Mouse (Mus musculus) limb, embryonic 14.5 days (tissue): ENCODE data around the gene Dennd1a. TPM values are rescaled to one million over a fixed set of nuclear protein-coding genes. Genes with fewer than 3 reads are reported as not detected.
A peak's percentile ranks its signal among the peaks of the same experiment; 100 is the strongest.

Experiments
- ATAC-seq: fragments of 200-750 bp; cut with Nextera tagmentation; 2 replicates; pipeline ENCODE4 v1.8.0; 2017; ENCODE audit warnings: low read depth, moderate number of reproducible peaks, moderate TSS enrichment; ENCODE audit not compliant: low FRiP score
- DNase-seq: peaks from one replicate; pipeline ENCODE4 v3.0.0-alpha.2; 2015; ENCODE audit warnings: low spot score
- H3K27ac ChIP-seq: fragments of 300-500 bp; sonication (generic); replicated peaks from 2 replicates; pipeline ENCODE4 v1.5.1; 2014; ENCODE audit warnings: low read depth, mild to moderate bottlenecking, low read length, moderate library complexity, mixed read lengths
- H3K27me3 ChIP-seq: fragments of 300-500 bp; sonication (generic); 2 replicates; pipeline ENCODE4 v1.6.1; 2014; ENCODE audit warnings: low read length, mixed read lengths; ENCODE audit not compliant: control insufficient read depth, insufficient read depth
- H3K36me3 ChIP-seq: fragments of 300-500 bp; sonication (generic); 2 replicates; pipeline ENCODE4 v1.6.1; 2014; ENCODE audit warnings: mild to moderate bottlenecking, low read length, moderate library complexity, mixed read lengths; ENCODE audit not compliant: control insufficient read depth, insufficient read depth
- H3K4me1 ChIP-seq: fragments of 300-500 bp; sonication (generic); 2 replicates; pipeline ENCODE4 v1.6.1; 2014; ENCODE audit warnings: antibody characterized with exemption, low read length, mixed read lengths; ENCODE audit not compliant: control insufficient read depth, insufficient read depth
- H3K4me2 ChIP-seq: fragments of 300-500 bp; sonication (generic); replicated peaks from 2 replicates; pipeline ENCODE4 v1.6.1; 2014; ENCODE audit warnings: low read depth, mild to moderate bottlenecking, low read length, moderate library complexity; ENCODE audit not compliant: severe bottlenecking
- H3K4me3 ChIP-seq: fragments of 300-500 bp; sonication (generic); replicated peaks from 2 replicates; pipeline ENCODE4 v1.5.1; 2014; ENCODE audit warnings: low read length
- H3K9ac ChIP-seq: fragments of 300-500 bp; sonication (generic); 2 replicates; pipeline ENCODE4 v1.6.1; 2014; ENCODE audit warnings: mild to moderate bottlenecking, low read depth, low read length, moderate library complexity; ENCODE audit not compliant: severe bottlenecking
- H3K9me3 ChIP-seq: fragments of 300-500 bp; sonication (generic); 2 replicates; pipeline ENCODE4 v1.6.1; 2016; ENCODE audit warnings: low read length; ENCODE audit not compliant: control insufficient read depth
- POLR2A ChIP-seq: fragments of 200-500 bp; IDR thresholded peaks from 2 replicates; pipeline ENCODE4 v1.8.0; 2012; ENCODE audit warnings: inconsistent platforms, mild to moderate bottlenecking, moderate library complexity, borderline replicate concordance; ENCODE audit not compliant: insufficient read depth, insufficient read length; ENCODE audit errors: extremely low read depth
- whole genome bisulfite sequencing: fragments of 180-500 bp; shearing (Covaris S2); extraction: QIAGEN DNeasy Blood & Tissue Kit; methylation state at CpG from one replicate; pipeline ENCODE4 v1.1.7; 2014; 5-methylcytosine and 5-hydroxymethylcytosine counted together
- polyA plus RNA-seq, 2 experiments: library from polyadenylated mRNA; depleted of rRNA in 1 of 2; stranded (reverse) in 1 of 2; unstranded in 1 of 2; fragments of >200 nt; fragmentation: Nextera tagmentation in 1 of 2; extraction: Ambion mirVana in 1 of 2; gene quantifications; 2 replicates each; pipeline versions ENCODE4 v1.2.1 to v1.2.3; 2012 to 2014

The Dennd1a gene
- polyA plus RNA-seq, 2 experiments, result 11.8 to 22.9 TPM

DNA sequence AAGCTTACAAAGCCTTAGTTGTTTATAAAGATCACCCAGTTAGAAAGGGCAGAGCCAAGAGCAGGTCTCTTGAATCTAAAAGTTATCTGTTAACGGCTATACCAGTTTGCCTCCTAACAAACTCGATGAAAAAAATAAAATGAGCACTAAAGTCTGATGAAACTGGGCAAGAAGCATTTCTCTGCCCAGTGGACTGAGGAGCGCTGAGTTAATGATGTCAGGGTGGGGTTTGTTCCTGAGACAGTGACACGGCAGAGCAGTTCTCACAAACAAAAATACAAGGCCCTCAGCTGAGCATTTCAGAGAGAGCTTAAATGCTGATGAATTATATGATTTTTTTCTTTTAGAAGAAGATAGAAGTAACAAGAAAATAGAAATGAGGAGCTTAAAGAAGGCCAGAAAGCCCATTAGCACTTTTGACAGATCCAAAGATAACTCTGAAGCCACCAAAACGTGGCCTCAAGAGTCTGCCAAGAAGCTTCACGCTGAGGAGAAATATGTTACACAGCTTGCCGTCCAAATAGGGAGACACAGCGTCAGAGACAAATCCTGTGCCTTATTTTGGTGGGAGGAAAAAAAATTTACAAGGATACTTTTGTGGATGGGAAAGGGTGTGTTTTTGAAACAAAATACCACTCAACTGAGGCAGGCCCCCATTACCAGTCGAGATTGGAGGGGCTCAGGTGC is 264.0 kb downstream of the Dennd1a start:
- TF ChIP-seq POLR2A, result no peak
- H3K9me3 ChIP-seq, result no peaks in the 10 kb centered on the region
- no peaks in the 10 kb centered on the region for H3K4me1 ChIP-seq
- no peak overlapping the region for H3K27ac ChIP-seq
- H3K4me3 ChIP-seq, result no peak overlapping the region
- H3K4me2 ChIP-seq, result no peak overlapping the region
- DNase-seq (no peak), ATAC-seq (no peak)
- WGBS, result 73% methylated on average over 9 of the region's 9 CpGs
- H3K27me3 ChIP-seq, result no peaks in the 10 kb centered on the region
- no peaks in the 10 kb centered on the region for H3K36me3 ChIP-seq
- H3K9ac ChIP-seq, result no peak overlapping the region

DNA sequence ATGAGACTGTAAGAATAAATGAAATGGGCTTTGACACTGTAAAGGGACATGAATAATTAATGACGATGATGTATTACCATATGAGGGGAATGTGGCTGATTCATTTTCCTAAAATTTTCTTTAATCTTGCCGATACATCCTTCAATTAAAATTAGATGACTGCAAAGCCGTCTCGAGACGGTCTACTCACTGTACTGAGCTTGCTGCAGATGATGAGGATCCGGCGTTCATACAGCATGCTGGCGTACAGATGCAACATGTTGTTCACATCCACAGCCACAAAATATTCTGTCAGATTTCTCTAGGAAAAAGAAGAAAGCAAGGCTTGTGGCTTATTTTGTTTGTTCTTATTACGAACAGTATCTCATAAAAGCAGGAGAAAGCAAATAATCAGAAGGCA is 266.0 kb downstream of the Dennd1a start:
- no peaks in the 10 kb centered on the region for H3K4me1 ChIP-seq
- TF ChIP-seq POLR2A, result no peak
- no peak overlapping the region for H3K4me2 ChIP-seq
- no peak overlapping the region for H3K9ac ChIP-seq
- H3K36me3 ChIP-seq, result no peaks in the 10 kb centered on the region
- DNase-seq, result no peak
- no peak for ATAC-seq
- no peaks in the 10 kb centered on the region for H3K9me3 ChIP-seq
- no peak overlapping the region for H3K27ac ChIP-seq
- 94% methylated on average over 9 of the region's 9 CpGs for WGBS
- no peaks in the 10 kb centered on the region for H3K27me3 ChIP-seq
- no peak overlapping the region for H3K4me3 ChIP-seq

DNA sequence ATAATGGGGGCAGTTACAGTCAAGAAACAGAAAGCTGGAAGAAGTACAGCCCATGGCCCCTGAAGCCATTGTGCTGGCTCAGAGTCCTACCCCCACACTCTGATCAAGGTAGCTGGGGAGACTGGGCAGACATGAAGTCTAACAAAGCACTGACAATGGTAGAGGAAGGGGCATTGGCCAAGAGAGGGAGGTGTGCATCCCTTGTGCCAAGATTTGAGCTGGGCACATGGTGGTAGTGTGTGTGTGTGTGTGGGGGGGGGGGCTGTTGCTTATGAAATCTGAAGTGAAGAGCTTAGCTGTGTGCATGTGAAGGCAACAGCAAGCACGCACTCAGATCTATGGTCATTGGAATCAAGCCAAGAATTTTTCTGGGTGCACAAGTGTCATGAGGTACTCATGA is 272.5 kb downstream of the Dennd1a start:
- WGBS, result 55% methylated on average over 1 of the region's 1 CpGs
- no peak for ATAC-seq
- Histone ChIP-seq H3K27me3 (no peaks in the 10 kb centered on the region), H3K36me3 (no peaks in the 10 kb centered on the region), H3K27ac (no peak overlapping the region), H3K9me3 (no peaks in the 10 kb centered on the region), H3K4me2 (no peak overlapping the region), H3K9ac (no peak overlapping the region), H3K4me1 (peaks cover 5% of the 10 kb centered on the region; the same call in 1 of the 2 replicates), H3K4me3 (no peak overlapping the region)
- no peak for DNase-seq
- no peak for TF ChIP-seq POLR2A

DNA sequence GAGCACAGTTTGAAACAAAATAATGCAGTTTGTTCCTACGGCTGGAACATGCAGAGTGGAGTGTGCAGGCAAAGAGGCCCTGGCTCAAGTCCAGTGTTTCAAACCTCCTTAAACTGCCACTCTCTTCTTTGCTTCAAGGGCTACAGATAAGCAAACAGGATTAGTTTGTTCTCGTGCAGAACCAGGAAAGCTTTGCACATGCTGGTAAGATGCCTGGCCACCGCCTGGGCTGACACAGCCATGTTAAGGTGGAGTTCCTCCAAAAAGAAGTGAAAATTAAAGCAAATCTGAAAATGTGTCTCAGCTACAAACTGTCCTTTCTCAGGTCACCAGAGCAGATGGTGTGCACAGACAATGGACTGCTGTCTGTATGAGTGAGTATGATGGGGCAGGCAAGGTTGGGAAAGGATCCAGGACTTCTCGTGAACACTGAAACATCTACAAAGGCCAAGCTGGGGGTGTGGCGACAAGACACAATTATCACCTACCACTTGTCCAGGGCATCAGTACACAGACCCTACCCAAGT is 273.3 kb downstream of the Dennd1a start:
- TF ChIP-seq POLR2A, result no peak
- WGBS, result 49% methylated on average over 5 of the region's 5 CpGs
- H3K4me3 ChIP-seq, result no peak overlapping the region
- peak; percentile 57; the same call in 1 of the 2 replicates for ATAC-seq
- no peaks in the 10 kb centered on the region for H3K36me3 ChIP-seq
- no peak overlapping the region for H3K9ac ChIP-seq
- DNase-seq, result peak; percentile 72
- no peaks in the 10 kb centered on the region for H3K9me3 ChIP-seq
- H3K4me1 ChIP-seq, result peaks cover 5% of the 10 kb centered on the region; the same call in 1 of the 2 replicates
- no peak overlapping the region for H3K27ac ChIP-seq
- H3K27me3 ChIP-seq, result no peaks in the 10 kb centered on the region
- no peak overlapping the region for H3K4me2 ChIP-seq

DNA sequence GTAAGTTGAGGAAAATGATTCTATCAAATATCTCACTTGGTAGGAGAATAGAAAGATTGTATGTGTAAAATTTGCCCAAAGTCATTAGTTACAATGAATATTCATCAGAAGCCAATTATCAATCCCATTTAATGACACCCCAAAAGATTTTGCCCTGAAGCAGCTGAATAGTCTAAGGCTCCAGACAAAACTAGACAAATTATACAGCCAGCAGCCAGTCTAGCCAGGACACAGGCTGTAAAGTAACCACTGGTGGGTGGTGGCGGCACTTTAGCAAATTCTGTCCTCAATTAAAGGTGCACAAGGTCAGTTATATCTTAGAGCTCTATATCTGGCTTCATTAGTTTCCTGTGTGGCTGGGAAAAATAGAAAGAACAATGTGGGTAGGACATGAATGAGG is 280.0 kb downstream of the Dennd1a start:
- Histone ChIP-seq H3K9me3 (no peaks in the 10 kb centered on the region), H3K27ac (no peak overlapping the region), H3K4me2 (no peak overlapping the region), H3K9ac (no peak overlapping the region), H3K27me3 (no peaks in the 10 kb centered on the region), H3K4me3 (no peak overlapping the region), H3K4me1 (peaks cover 3% of the 10 kb centered on the region; the same call in 1 of the 2 replicates), H3K36me3 (no peaks in the 10 kb centered on the region)
- 41% methylated on average over 1 of the region's 1 CpGs for WGBS
- DNase-seq, result no peak
- ATAC-seq, result no peak
- TF ChIP-seq POLR2A, result no peak
